Mouse (Mus musculus) cortical plate, adult 2 months (tissue): ENCODE results near the gene Pfkfb3. TPM values are rescaled to one million over a fixed set of nuclear protein-coding genes. Genes with fewer than 3 reads are reported as not detected.

Experiments used
- H3K27ac ChIP-seq: fragments of 200-500 bp; 2 replicates; pipeline ENCODE4 v1.5.1; 2012; ENCODE audit warnings: low read length, control low read depth, inconsistent platforms; ENCODE audit not compliant: insufficient read depth
- H3K4me1 ChIP-seq: fragments of 200-500 bp; 2 replicates; pipeline ENCODE4 v1.6.1; 2011; ENCODE audit warnings: low read length; ENCODE audit not compliant: control insufficient read depth, insufficient read depth
- H3K4me3 ChIP-seq: fragments of 200-500 bp; 2 replicates; pipeline ENCODE4 v1.5.1; 2011; ENCODE audit warnings: mild to moderate bottlenecking, low read length, control low read depth; ENCODE audit not compliant: insufficient read depth
- CTCF ChIP-seq: fragments of 200-500 bp; IDR thresholded peaks from 2 replicates; pipeline ENCODE4 v1.5.1; 2011; ENCODE audit warnings: mild to moderate bottlenecking, control low read depth, low read length; ENCODE audit not compliant: insufficient read depth; ENCODE audit errors: extremely low read depth
- POLR2A ChIP-seq: fragments of 200-500 bp; IDR thresholded peaks from 2 replicates; pipeline ENCODE4 v1.6.1; 2011; ENCODE audit warnings: mild to moderate bottlenecking, low read length, control low read depth; ENCODE audit not compliant: insufficient read depth; ENCODE audit errors: extremely low read depth
- polyA plus RNA-seq: library from polyadenylated mRNA; depleted of rRNA; stranded (reverse); fragments of >200 nt; gene quantifications from 2 replicates; pipeline ENCODE4 v1.2.3, GENCODE M21; 2012

Gene Pfkfb3
- polyA plus RNA-seq, 1 experiment = 20.6 TPM

GRCm38 (mm10) chr2:11512127-11512526, 41.8 kb downstream of the Pfkfb3 start:
- Histone ChIP-seq H3K27ac (no peak overlapping the region), H3K4me3 (no peak overlapping the region), H3K4me1 (no peaks in the 10 kb centered on the region)
- TF ChIP-seq POLR2A (no peak), CTCF (no peak)

GRCm38 (mm10) chr2:11503736-11504135, 50.1 kb downstream of the Pfkfb3 start:
- Histone ChIP-seq H3K4me1 (no peaks in the 10 kb centered on the region), H3K27ac (no peak overlapping the region), H3K4me3 (peak overlapping the region; percentile 66)
- TF ChIP-seq POLR2A (no peak), CTCF (no peak)

GRCm38 (mm10) chr2:11502901-11503431, 50.9 kb downstream of the Pfkfb3 start:
- TF ChIP-seq POLR2A (peak; percentile 89), CTCF (no peak)
- peak overlapping the region; percentile 66 for H3K4me3 ChIP-seq
- H3K4me1 ChIP-seq = no peaks in the 10 kb centered on the region
- peak overlapping the region; percentile 44 for H3K27ac ChIP-seq

DNA sequence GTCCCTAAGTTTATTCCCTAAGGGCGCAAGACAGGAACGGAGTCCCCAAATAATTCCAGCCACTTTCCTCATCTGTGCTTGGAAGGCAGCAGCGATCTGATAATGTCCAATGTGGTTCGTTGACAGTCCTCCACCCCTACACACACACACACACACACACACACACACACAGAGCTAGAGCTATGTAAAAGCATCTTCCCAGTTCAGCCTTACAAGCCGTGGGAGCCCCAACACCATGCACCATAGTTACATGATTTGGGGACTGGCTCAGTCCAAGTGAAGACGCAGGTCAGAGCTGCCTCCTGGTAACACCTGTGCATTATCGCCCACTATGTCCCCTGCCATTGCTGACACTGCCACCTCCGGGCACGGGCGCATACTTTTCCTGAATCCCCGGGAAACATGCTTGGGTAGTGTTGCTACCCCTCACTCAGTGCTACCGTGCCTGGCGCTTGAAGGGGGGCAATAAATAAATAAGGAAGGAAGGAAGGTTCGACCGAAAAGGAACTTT, 51.6 kb downstream of the Pfkfb3 start:
- no peaks in the 10 kb centered on the region for H3K4me1 ChIP-seq
- H3K27ac ChIP-seq = peak overlapping the region; percentile 44; the same call in 1 of the 2 replicates
- peak overlapping the region; percentile 66 for H3K4me3 ChIP-seq
- no peak for TF ChIP-seq POLR2A
- TF ChIP-seq CTCF = no peak

DNA sequence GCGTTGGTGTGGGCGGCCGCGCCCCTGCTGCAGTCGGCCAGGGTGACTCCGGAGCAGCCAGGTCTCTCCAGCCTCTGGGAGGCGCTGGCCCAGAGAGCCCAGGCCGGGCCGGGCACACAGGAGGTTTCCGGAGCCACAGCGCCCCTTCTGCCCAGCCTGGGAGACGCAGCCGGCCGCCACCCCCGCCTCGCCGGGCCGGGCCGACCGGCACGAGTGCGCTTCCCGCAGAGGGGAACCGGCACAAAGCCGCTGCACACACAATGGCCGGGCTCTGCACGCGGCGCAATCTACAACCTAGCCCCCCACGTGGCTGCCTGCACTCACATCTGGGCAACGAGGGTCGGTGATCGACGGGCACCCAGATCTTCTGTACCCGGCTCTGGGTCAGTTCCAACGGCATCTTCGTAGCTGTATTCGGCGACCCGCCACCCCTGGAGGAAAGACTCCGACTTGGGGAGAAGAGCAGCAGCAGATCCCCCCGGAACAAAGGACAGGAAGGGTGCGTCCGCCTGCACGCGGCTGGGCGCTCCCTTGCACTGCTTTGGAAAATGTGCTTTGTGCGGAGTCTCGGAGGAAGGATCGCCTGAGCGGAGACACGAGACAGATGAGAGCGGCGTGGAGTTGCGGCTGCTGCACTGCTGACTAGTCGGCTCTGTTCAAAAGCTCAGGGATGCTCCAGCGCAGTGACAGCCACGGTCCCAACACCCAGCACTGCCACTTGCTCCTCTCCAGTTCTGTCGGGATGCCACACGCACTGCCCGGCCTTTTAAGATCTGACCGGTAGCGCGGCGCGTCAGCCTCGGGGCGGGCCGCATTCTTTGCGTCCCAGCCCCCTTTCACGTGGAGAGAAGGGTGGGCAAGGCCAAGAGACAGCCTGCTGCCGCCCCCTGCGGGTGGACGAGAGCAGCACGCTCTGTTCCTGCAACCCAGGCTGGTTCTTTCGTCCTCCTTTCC, 52.3 kb downstream of the Pfkfb3 start:
- Histone ChIP-seq H3K4me3 (peak overlapping the region; percentile 66), H3K27ac (peak overlapping the region; percentile 91), H3K4me1 (peaks cover 2% of the 10 kb centered on the region; the same call in 1 of the 2 replicates)
- TF ChIP-seq POLR2A = peak; percentile 91
- peak; percentile 76 for TF ChIP-seq CTCF

GRCm38 (mm10) chr2:11500666-11501065, 53.2 kb downstream of the Pfkfb3 start:
- H3K27ac ChIP-seq = peak overlapping the region; percentile 34
- TF ChIP-seq POLR2A (no peak), CTCF (no peak)
- peaks cover 2% of the 10 kb centered on the region; the same call in 1 of the 2 replicates for H3K4me1 ChIP-seq

DNA sequence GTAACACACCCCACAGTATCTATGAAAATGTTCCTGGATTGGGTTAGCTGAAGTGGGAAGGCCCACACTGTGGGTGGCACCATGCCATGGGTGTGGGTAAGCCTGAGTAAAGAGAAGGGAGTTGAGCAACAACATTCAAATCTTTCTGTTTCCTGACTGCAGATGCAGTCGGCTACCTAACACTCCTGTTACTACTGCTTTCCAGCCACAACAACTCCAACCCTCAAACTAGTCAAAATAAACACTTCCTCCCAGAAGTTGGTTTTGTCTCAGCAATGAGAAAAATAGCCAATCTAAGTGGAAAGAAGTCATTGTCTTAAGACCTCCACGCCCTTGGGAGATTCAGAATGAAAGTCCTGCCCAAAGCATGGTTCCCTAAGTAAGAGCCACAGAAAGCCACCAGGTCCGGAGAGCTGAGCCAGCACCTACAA, 57.3 kb downstream of the Pfkfb3 start:
- peaks cover 2% of the 10 kb centered on the region; the same call in 1 of the 2 replicates for H3K4me1 ChIP-seq
- no peak overlapping the region for H3K27ac ChIP-seq
- no peak for TF ChIP-seq POLR2A

More at GRCm38 (mm10) chr2:11500666-11501065, 53.2 kb downstream of the Pfkfb3 start:
- peak overlapping the region; percentile 66 for H3K4me3 ChIP-seq

DNA sequence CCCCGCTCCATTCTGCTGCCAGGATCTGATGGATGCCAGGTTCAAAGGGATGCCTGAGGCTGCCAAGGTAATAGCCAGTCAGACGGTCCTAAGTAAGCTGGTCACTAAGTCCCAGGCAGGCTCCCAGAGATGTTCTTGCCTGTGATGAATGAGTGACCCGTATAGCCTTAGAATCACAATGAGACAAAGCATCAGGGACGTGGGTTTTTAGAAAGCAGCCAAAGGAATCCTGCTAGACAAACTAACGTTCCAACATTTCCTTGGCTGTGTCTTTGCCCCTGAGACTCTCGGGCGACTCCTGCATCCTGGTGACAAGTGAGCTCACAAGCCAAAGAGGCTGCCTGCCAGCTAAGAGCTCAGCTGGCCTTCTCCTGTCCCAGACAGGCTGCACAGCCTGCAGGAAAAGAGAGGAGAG, 59.0 kb downstream of the Pfkfb3 start:
- no peak overlapping the region for H3K4me3 ChIP-seq
- TF ChIP-seq CTCF = no peak
- no peak for TF ChIP-seq POLR2A
- peaks cover 2% of the 10 kb centered on the region; the same call in 1 of the 2 replicates for H3K4me1 ChIP-seq
- H3K27ac ChIP-seq = 0 out of 2 replicates have a peak overlapping the region, but pooled peaks have one; percentile 44

More for the DNA sequence above, 57.3 kb downstream of the Pfkfb3 start:
- H3K4me3 ChIP-seq = no peak overlapping the region

- Histone ChIP-seq H3K4me3 (no peak overlapping the region), H3K4me1 (peaks cover 2% of the 10 kb centered on the region; the same call in 1 of the 2 replicates), H3K27ac (no peak overlapping the region)
- no peak for TF ChIP-seq CTCF
- TF ChIP-seq POLR2A = no peak
Observed at GRCm38 (mm10) chr2:11492855-11493254, 61.0 kb downstream of the Pfkfb3 start.
